Mouse (Mus musculus): ENCODE measurements around the gene 9530002B09Rik. TPM values are rescaled to one million over a fixed set of nuclear protein-coding genes. Genes with fewer than 3 reads are reported as not detected.

The 9530002B09Rik gene
- polyA plus RNA-seq (2011; ENCODE audit: insufficient read depth, insufficient read length, low replicate concordance, missing spikeins), result not detected in 2 replicates

GRCm38 (mm10) chr4:122688975-122689374 is at the start of gene 9530002B09Rik:
TSS of gene 9530002B09Rik (plus strand) at chr4:122689275.
- Histone ChIP-seq H3K4me3 (replicated peaks; ENCODE audit: control insufficient read depth, low read depth, low read length) (no peak within 1 kb of the TSS), H3K4me1 (ENCODE audit: control insufficient read depth, insufficient read depth, low read length) (no peaks in the 10 kb centered on the region), H3K27ac (ENCODE audit: control insufficient read depth, insufficient read depth, low read depth, low read length, poor library complexity) (no peak within 1 kb of the TSS)
- TF ChIP-seq CTCF (IDR thresholded peaks at IDR 0.05; ENCODE audit: control insufficient read depth, insufficient read depth, low read length) (no peak), POLR2A (IDR thresholded peaks at IDR 0.05; ENCODE audit: borderline replicate concordance, control insufficient read depth, low read depth, low read length) (no peak)

Other genes with a start within 250 kb of the 9530002B09Rik start
- 13.0 and 21.9 TPM in 2 replicates for gene Ppt1, start 147.0 kb downstream of the 9530002B09Rik start, polyA plus RNA-seq (2011; ENCODE audit: insufficient read depth, insufficient read length, low replicate concordance, missing spikeins)
- 213 and 346 TPM in 2 replicates for gene Cap1, start 196.8 kb downstream of the 9530002B09Rik start, polyA plus RNA-seq (2011; ENCODE audit: insufficient read depth, insufficient read length, low replicate concordance, missing spikeins)